Mouse (Mus musculus) T-helper 17 cell (primary cell): Measurements from ENCODE around the gene Trim3.

Experiments used
- in situ Hi-C, 2 experiments: fragments of 300-600 bp; cut with MboI, MseI; formaldehyde crosslinking; loops; 1 replicate in 1 of 2; 2 replicates in 1 of 2; pipeline ENCODE4 v1.15.1; 2025; ENCODE audit warnings: high pct_unique_total_duplicates in 2 of 2

Trim3 gene

GRCm38 (mm10) chr7:105614400-105614799 is 19.0 kb downstream of the Trim3 start:
- in situ Hi-C loops, result no loop called here

GRCm38 (mm10) chr7:105611767-105612166 is 21.6 kb downstream of the Trim3 start:
- in situ Hi-C loops, result no loop called here

GRCm38 (mm10) chr7:105608467-105608866 is 24.9 kb downstream of the Trim3 start:
- in situ Hi-C loops, result no loop called here

GRCm38 (mm10) chr7:105602860-105603623 is 30.3 kb downstream of the Trim3 start:
- in situ Hi-C loops, result no loop called here

GRCm38 (mm10) chr7:105590097-105590496 is 43.3 kb downstream of the Trim3 start:
- in situ Hi-C loops, result no loop called here

- in situ Hi-C loops, result no loop called here
Measured at GRCm38 (mm10) chr7:105588325-105588912, 45.0 kb downstream of the Trim3 start.

GRCm38 (mm10) chr7:105581959-105582358 is 51.4 kb downstream of the Trim3 start:
- in situ Hi-C loops, result no loop called here

- in situ Hi-C loops, result no loop called here
Measured at GRCm38 (mm10) chr7:105581094-105581703, 52.2 kb downstream of the Trim3 start, which contains the start of gene Apbb1. Gene Apbb1 (minus strand): TSS chr7:105581653.

- in situ Hi-C loops, result no loop called here
Measured at GRCm38 (mm10) chr7:105580627-105581089, 52.7 kb downstream of the Trim3 start.

- in situ Hi-C loops, result no loop called here
Measured at GRCm38 (mm10) chr7:105578481-105578880, 54.9 kb downstream of the Trim3 start.

GRCm38 (mm10) chr7:105577377-105577871 is 55.9 kb downstream of the Trim3 start:
- in situ Hi-C loops, result no loop called here

- in situ Hi-C loops, result no loop called here
Measured at GRCm38 (mm10) chr7:105576166-105576748, 57.1 kb downstream of the Trim3 start.

- in situ Hi-C loops, result no loop called here
Measured at GRCm38 (mm10) chr7:105574537-105574936, 58.8 kb downstream of the Trim3 start.

- in situ Hi-C loops, result no loop called here
Measured at GRCm38 (mm10) chr7:105572949-105573348, 60.4 kb downstream of the Trim3 start.

GRCm38 (mm10) chr7:105570756-105571155 is 62.6 kb downstream of the Trim3 start:
- in situ Hi-C loops, result no loop called here

- in situ Hi-C loops, result no loop called here
Measured at GRCm38 (mm10) chr7:105569512-105570496, 63.6 kb downstream of the Trim3 start.

- in situ Hi-C loops, result no loop called here
Measured at GRCm38 (mm10) chr7:105568988-105569471, 64.3 kb downstream of the Trim3 start.

- in situ Hi-C loops, result no loop called here
Measured at GRCm38 (mm10) chr7:105568583-105568982, 64.8 kb downstream of the Trim3 start.

GRCm38 (mm10) chr7:105565071-105565836 is 68.1 kb downstream of the Trim3 start:
- in situ Hi-C loops, result no loop called here

- in situ Hi-C loops, result no loop called here
Measured at GRCm38 (mm10) chr7:105563367-105563766, 70.0 kb downstream of the Trim3 start.
